Mouse (Mus musculus) liver, adult 2 months (tissue): ENCODE measurements around the gene Tat.

Source experiments
- CTCF ChIP-seq: fragments of 200-500 bp; IDR thresholded peaks from 2 replicates; pipeline ENCODE4 v1.5.1; 2011; ENCODE audit warnings: low read depth, low read length, control low read depth
- POLR2A ChIP-seq: fragments of 200-500 bp; IDR thresholded peaks from 2 replicates; pipeline ENCODE4 v1.6.1; 2011; ENCODE audit warnings: low read length, control low read depth; ENCODE audit not compliant: insufficient read depth; ENCODE audit errors: extremely low read depth

GRCm38 (mm10) chr8:109963421-109963820 is 26.8 kb upstream of the Tat start:
- TF ChIP-seq CTCF (no peak), POLR2A (no peak)
